Mouse (Mus musculus) stomach, embryonic 15.5 days (tissue): ENCODE data around the gene Kcnj12. TPM values are rescaled to one million over a fixed set of nuclear protein-coding genes. Genes with fewer than 3 reads are reported as not detected.

Experiments
- ATAC-seq: fragments of 200-750 bp; cut with Nextera tagmentation; 2 replicates; pipeline ENCODE4 v1.8.0; 2017; ENCODE audit warnings: low read depth, moderate number of reproducible peaks, moderate TSS enrichment; ENCODE audit not compliant: insufficient read depth, low FRiP score
- H3K27ac ChIP-seq: fragments of 300-500 bp; sonication (generic); 2 replicates; pipeline ENCODE4 v1.5.1; 2015; ENCODE audit warnings: mild to moderate bottlenecking, inconsistent platforms
- H3K27me3 ChIP-seq: fragments of 300-500 bp; sonication (generic); replicated peaks from 2 replicates; pipeline ENCODE4 v1.6.1; 2015; ENCODE audit warnings: inconsistent platforms
- H3K36me3 ChIP-seq: fragments of 300-500 bp; sonication (generic); 2 replicates; pipeline ENCODE4 v1.6.1; 2015; ENCODE audit warnings: inconsistent platforms
- H3K4me1 ChIP-seq: fragments of 300-500 bp; sonication (generic); 2 replicates; pipeline ENCODE4 v1.6.1; 2015; ENCODE audit warnings: inconsistent platforms
- H3K4me2 ChIP-seq: fragments of 300-500 bp; sonication (generic); 2 replicates; pipeline ENCODE4 v1.6.1; 2015; ENCODE audit warnings: mild to moderate bottlenecking, inconsistent platforms
- H3K4me3 ChIP-seq: fragments of 300-500 bp; sonication (generic); replicated peaks from 2 replicates; pipeline ENCODE4 v1.5.1; 2015; ENCODE audit warnings: inconsistent platforms
- H3K9ac ChIP-seq: fragments of 300-500 bp; sonication (generic); 2 replicates; pipeline ENCODE4 v1.6.1; 2015; ENCODE audit warnings: inconsistent platforms
- H3K9me3 ChIP-seq: fragments of 300-500 bp; sonication (generic); 2 replicates; pipeline ENCODE4 v1.6.1; 2016; ENCODE audit warnings: inconsistent platforms
- WGBS: fragments of 180-500 bp; shearing (Covaris S2); methylation state at CpG from one replicate; pipeline ENCODE4 v1.1.7; 2015; 5-methylcytosine and 5-hydroxymethylcytosine counted together
- polyA plus RNA-seq: library from polyadenylated mRNA; unstranded; fragments of >200 nt; fragmentation: Nextera tagmentation; extraction: Ambion mirVana; gene quantifications from 2 replicates; pipeline ENCODE4 v1.2.1, GENCODE M21; 2015

The Kcnj12 gene
- polyA plus RNA-seq, 1 experiment from 2014 or later = 1.7 TPM

DNA sequence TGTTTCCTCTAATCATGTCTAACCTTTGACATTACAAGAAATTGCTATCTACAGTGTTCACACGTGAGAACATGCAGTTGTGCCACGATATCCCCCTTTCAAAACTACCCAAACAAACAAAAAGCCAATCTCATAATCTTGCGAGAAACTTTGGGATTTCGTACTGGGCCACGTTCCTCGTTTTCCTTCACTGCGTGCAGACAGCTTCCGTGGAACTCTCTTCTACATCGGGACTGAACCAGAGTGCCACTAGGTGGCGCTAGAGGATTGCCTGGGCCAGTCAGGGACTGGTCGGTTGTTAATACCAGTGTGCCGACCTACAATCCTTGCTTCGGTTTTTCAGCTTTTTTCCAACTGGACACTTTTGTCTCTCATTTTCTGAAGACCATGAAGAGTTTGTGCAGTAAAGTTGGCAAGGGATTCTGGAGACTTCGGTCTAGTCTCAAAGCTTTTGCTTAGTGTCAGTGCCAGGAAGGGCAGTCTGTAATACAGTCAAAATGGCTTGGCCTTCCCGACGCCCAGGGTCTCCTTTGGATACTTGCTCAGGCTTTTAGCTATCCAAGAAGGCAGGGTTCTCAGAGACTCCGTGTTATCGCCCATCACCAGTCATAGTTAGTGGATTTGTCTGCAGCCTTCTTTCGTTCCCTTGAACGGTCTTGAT, 82.0 kb downstream of the Kcnj12 start:
- Histone ChIP-seq H3K36me3 (no peaks in the 10 kb centered on the region), H3K4me2 (peak overlapping the region; percentile 32; the same call in 1 of the 2 replicates), H3K27me3 (no peaks in the 10 kb centered on the region), H3K4me3 (no peak overlapping the region), H3K4me1 (peaks cover 5% of the 10 kb centered on the region; the same call in 1 of the 2 replicates), H3K9me3 (no peaks in the 10 kb centered on the region), H3K27ac (no peak overlapping the region), H3K9ac (no peak overlapping the region)
- WGBS = 21% methylated on average over 20 of the region's 20 CpGs
- peak; percentile 89 for ATAC-seq

DNA sequence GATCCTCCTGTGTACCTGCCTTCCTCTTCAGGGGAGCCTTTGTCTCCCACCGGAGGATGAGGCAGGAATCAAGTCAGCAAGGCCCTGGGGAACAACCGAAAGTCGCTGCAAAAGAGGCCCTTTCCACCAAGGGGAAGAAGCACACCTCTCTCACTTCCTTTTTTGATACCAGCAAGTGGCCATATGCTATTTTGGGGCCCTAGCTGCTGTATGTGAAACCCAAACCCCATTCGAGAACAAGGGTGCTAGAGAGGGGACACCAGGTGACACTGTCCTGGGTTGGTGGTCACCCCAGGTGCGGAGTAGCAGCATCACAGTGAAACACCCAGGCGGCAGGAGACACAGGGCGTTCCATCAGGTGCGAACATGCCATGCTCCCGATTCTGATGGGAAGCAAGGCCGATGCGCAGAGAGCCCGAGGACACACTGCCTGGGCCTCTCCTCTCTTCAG, 86.6 kb downstream of the Kcnj12 start:
- H3K4me3 ChIP-seq = no peak overlapping the region
- no peaks in the 10 kb centered on the region for H3K36me3 ChIP-seq
- 80% methylated on average over 12 of the region's 12 CpGs for WGBS
- no peak overlapping the region for H3K27ac ChIP-seq
- peaks cover 5% of the 10 kb centered on the region; the same call in 1 of the 2 replicates for H3K4me1 ChIP-seq
- no peak for ATAC-seq
- H3K27me3 ChIP-seq = no peaks in the 10 kb centered on the region
- H3K9me3 ChIP-seq = no peaks in the 10 kb centered on the region
- H3K9ac ChIP-seq = no peak overlapping the region
- H3K4me2 ChIP-seq = no peak overlapping the region

DNA sequence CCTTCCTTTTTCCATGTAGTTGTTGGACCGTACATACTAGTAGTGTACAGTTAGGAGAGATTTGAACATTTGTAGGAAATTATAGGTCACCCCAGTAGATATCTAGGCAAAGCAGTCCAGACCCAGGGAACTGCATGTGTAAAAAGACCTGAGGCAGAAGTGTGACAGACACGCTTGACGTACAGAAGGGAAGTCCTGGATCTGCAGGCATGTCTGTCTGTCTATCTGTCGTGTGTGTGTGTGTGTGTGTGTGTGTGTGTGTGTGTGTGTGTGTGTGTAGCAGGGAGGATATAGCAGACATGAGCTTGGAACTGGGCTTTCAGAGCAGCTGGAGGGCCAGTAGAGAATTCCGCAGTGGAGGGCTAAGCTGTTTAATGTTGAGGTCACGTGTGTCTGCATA, 87.3 kb downstream of the Kcnj12 start:
- Histone ChIP-seq H3K4me2 (no peak overlapping the region), H3K9me3 (no peaks in the 10 kb centered on the region), H3K27me3 (no peaks in the 10 kb centered on the region), H3K9ac (no peak overlapping the region), H3K27ac (no peak overlapping the region), H3K4me1 (no peaks in the 10 kb centered on the region), H3K4me3 (no peak overlapping the region), H3K36me3 (no peaks in the 10 kb centered on the region)
- WGBS = 77% methylated on average over 6 of the region's 6 CpGs
- no peak for ATAC-seq

DNA sequence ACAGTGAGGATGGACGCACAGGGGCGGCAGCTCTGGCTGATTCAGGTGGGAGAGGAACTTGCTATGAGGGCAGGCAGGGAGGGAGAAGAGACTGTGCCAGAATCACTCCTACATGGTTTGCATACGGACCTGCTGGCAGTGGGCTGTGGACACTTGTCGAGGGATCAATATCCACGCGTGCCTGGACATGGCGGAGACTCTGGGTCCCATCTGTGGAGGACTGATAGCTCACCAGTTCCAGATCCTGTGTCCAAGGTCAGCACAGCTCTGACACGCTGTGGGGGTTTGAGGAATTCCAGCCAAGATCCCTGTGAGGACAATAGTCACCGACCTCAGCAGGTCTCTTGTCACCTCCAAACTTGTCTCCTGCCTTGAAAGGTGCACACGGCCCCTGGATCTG, 87.7 kb downstream of the Kcnj12 start:
- no peak overlapping the region for H3K4me2 ChIP-seq
- no peaks in the 10 kb centered on the region for H3K27me3 ChIP-seq
- no peak overlapping the region for H3K9ac ChIP-seq
- no peak for ATAC-seq
- H3K4me3 ChIP-seq = no peak overlapping the region
- 71% methylated on average over 10 of the region's 10 CpGs for WGBS
- H3K27ac ChIP-seq = no peak overlapping the region
- H3K36me3 ChIP-seq = no peaks in the 10 kb centered on the region
- no peaks in the 10 kb centered on the region for H3K4me1 ChIP-seq
- no peaks in the 10 kb centered on the region for H3K9me3 ChIP-seq

DNA sequence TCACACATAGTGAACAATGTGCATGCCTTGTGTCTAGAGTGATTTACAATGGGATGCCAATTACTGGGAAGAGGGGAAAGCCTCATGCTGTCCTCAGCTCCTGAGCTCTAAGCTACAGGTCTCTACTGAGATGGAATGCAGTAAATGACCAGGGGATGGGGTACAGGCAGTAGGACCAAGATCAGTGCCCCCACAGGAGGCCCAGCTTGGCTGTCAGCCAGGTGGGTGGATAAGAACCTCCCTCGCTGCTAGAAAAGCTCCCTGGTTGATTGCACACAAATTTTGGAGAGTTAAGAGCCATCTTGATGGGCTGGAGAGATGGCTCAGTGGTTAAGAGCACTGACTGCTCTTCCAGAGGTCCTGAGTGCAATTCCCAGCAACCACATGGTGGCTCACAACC, 88.6 kb downstream of the Kcnj12 start:
- no peak for ATAC-seq
- WGBS = 35% methylated on average over 1 of the region's 1 CpGs

GRCm38 (mm10) chr11:61111472-61111871, 89.1 kb downstream of the Kcnj12 start:
- H3K9me3 ChIP-seq = no peaks in the 10 kb centered on the region
- no peak overlapping the region for H3K4me2 ChIP-seq
- H3K36me3 ChIP-seq = no peaks in the 10 kb centered on the region
- WGBS = 89% methylated on average over 4 of the region's 4 CpGs
- H3K4me3 ChIP-seq = no peak overlapping the region
- no peak overlapping the region for H3K9ac ChIP-seq
- H3K27ac ChIP-seq = no peak overlapping the region
- no peaks in the 10 kb centered on the region for H3K4me1 ChIP-seq
- no peaks in the 10 kb centered on the region for H3K27me3 ChIP-seq
- no peak for ATAC-seq

More for the DNA sequence above, 88.6 kb downstream of the Kcnj12 start:
- Histone ChIP-seq H3K27me3 (no peaks in the 10 kb centered on the region), H3K4me3 (no peak overlapping the region), H3K9me3 (no peaks in the 10 kb centered on the region), H3K4me2 (no peak overlapping the region), H3K36me3 (no peaks in the 10 kb centered on the region), H3K4me1 (no peaks in the 10 kb centered on the region), H3K9ac (no peak overlapping the region), H3K27ac (no peak overlapping the region)

- no peak overlapping the region for H3K27ac ChIP-seq
- no peak overlapping the region for H3K9ac ChIP-seq
- H3K4me2 ChIP-seq = no peak overlapping the region
- no peak for ATAC-seq
- no peak overlapping the region for H3K4me3 ChIP-seq
- no peaks in the 10 kb centered on the region for H3K4me1 ChIP-seq
- H3K9me3 ChIP-seq = no peaks in the 10 kb centered on the region
- H3K27me3 ChIP-seq = no peaks in the 10 kb centered on the region
- 70% methylated on average over 8 of the region's 8 CpGs for WGBS
- no peaks in the 10 kb centered on the region for H3K36me3 ChIP-seq
Measured at GRCm38 (mm10) chr11:61112323-61112995, 90.1 kb downstream of the Kcnj12 start.

GRCm38 (mm10) chr11:61116226-61116625, 93.9 kb downstream of the Kcnj12 start:
- ATAC-seq = no peak
- Histone ChIP-seq H3K4me1 (no peaks in the 10 kb centered on the region), H3K27ac (no peak overlapping the region), H3K4me2 (no peak overlapping the region), H3K36me3 (no peaks in the 10 kb centered on the region), H3K27me3 (no peaks in the 10 kb centered on the region), H3K9ac (no peak overlapping the region), H3K4me3 (no peak overlapping the region), H3K9me3 (no peaks in the 10 kb centered on the region)
- 58% methylated on average over 8 of the region's 8 CpGs for WGBS

- Histone ChIP-seq H3K4me1 (no peaks in the 10 kb centered on the region), H3K36me3 (no peaks in the 10 kb centered on the region), H3K9me3 (no peaks in the 10 kb centered on the region), H3K4me3 (no peak overlapping the region), H3K4me2 (no peak overlapping the region), H3K27me3 (no peaks in the 10 kb centered on the region), H3K9ac (no peak overlapping the region), H3K27ac (no peak overlapping the region)
- no peak for ATAC-seq
- WGBS = 87% methylated on average over 3 of the region's 3 CpGs
Measured at GRCm38 (mm10) chr11:61119996-61120583, 97.7 kb downstream of the Kcnj12 start.

Other genes with a start within 250 kb of the Kcnj12 start
- gene Top3a, start 245.2 kb upstream of the Kcnj12 start, polyA plus RNA-seq = 11.6 and 12.8 TPM in 2 replicates
- gene Smcr8, start 245.0 kb upstream of the Kcnj12 start, polyA plus RNA-seq = 4.5 and 5.2 TPM in 2 replicates
- 72.6 and 85.4 TPM in 2 replicates for gene Shmt1, start 210.8 kb upstream of the Kcnj12 start, polyA plus RNA-seq
- gene Dhrs7b, start 191.9 kb upstream of the Kcnj12 start, polyA plus RNA-seq = 42.7 and 45.6 TPM in 2 replicates
- 60.3 and 60.8 TPM in 2 replicates for gene Tmem11, start 143.3 kb upstream of the Kcnj12 start, polyA plus RNA-seq
- gene Natd1, start 107.8 kb upstream of the Kcnj12 start, polyA plus RNA-seq = 12.1 and 15.0 TPM in 2 replicates
- gene Map2k3, start 90.5 kb upstream of the Kcnj12 start, polyA plus RNA-seq = 116 and 121 TPM in 2 replicates
- 2.5 and 3.4 TPM in 2 replicates for gene Tnfrsf13b, start 104.2 kb downstream of the Kcnj12 start, polyA plus RNA-seq
- 92.9 and 104 TPM in 2 replicates for gene Usp22, start 152.5 kb downstream of the Kcnj12 start, polyA plus RNA-seq
- 0.19 TPM in 1 of 2 replicates, not detected in the other for gene Aldh3a1, start 185.0 kb downstream of the Kcnj12 start, polyA plus RNA-seq
- 41.0 and 45.9 TPM in 2 replicates for gene Aldh3a2, start 244.9 kb downstream of the Kcnj12 start, polyA plus RNA-seq